30 mouse cellular contexts compared by ENCODE assay signal in the genomic region with DNA sequence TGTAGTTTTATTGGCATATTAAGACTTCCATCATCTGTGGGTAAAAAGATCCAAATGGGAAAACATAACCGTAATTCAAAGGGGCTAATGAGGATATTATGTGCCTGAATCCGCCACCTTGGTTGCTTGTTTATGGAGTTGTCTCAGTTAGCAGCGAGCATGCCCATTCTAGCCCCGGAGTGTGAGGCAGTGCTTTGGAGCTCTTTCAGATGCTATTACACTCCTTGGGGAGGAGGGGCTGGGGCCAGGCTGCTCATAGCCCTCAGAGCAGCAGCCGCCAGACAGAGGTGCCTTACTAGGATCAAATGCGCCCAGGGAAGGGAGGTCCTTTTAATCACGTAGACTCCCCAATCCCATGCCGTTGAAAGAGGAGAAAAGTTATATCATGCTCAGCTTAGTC.
DNase-seq lines count a peak whose midpoint lies in the region; ATAC-seq lines count a peak whose summit lies in the region.
"Had no signal": no experiment of that assay in that cellular context is flagged by ENCODE, and none has a peak within 500 bp of the region (broad histone marks: within the 10 kb centered on the region; RNA-seq: fewer than 3 reads in every experiment).

No protein-coding gene starts in this region.

- no peaks in the 10 kb centered on the region for H3K9me3 ChIP-seq in forebrain, embryonic 14.5 days (replicated peaks; ENCODE audit: control insufficient read depth, low read length)
- H3K9me3 ChIP-seq in forebrain, embryonic 11.5 days (ENCODE audit: control insufficient read depth, low read length), result no peaks in the 10 kb centered on the region
- no peaks in the 10 kb centered on the region for H3K9me3 ChIP-seq in limb, embryonic 11.5 days (ENCODE audit: control insufficient read depth, low read length)
- H3K9me3 ChIP-seq: forebrain, embryonic 15.5 days; heart, embryonic 13.5 days; hindbrain, embryonic 15.5 days; midbrain, embryonic 10.5 days; midbrain, embryonic 15.5 days had no signal

- no peaks in the 10 kb centered on the region; the same call in 1 of the 2 replicates for H3K4me1 ChIP-seq in forebrain, embryonic 14.5 days (ENCODE audit: control insufficient read depth, insufficient read depth, low read length)
- H3K4me1 ChIP-seq in forebrain, embryonic 11.5 days (replicated peaks; ENCODE audit: control insufficient read depth, insufficient read depth, low read length), result 0 out of 2 replicates have a peak, but pooled peaks cover 2% of the 10 kb centered on the region
- H3K4me1 ChIP-seq in limb, embryonic 11.5 days (ENCODE audit: control insufficient read depth, insufficient read depth, low read length), result peaks cover 9% of the 10 kb centered on the region
- H3K4me1 ChIP-seq: heart, embryonic 13.5 days; hindbrain, embryonic 15.5 days; midbrain, embryonic 10.5 days; midbrain, embryonic 15.5 days had no signal

- peak; percentile 42 for DNase-seq in forebrain, embryonic 14.5 days (ENCODE audit: low spot score)
- DNase-seq in forebrain, embryonic 11.5 days (ENCODE audit: low spot score), result no peak
- DNase-seq in ZHBTc4 (ENCODE audit: low read depth, low spot score), result peak; percentile 45
- peak; percentile 55 for DNase-seq in limb, embryonic 11.5 days (ENCODE audit: low spot score)
- DNase-seq in layer of hippocampus, postnatal 14 days (ENCODE audit: low spot score in 2 of 2), result no peak
- DNase-seq in heart, adult 11 months, result no peak
- no peak for DNase-seq in cerebellum, postnatal 14 days
- DNase-seq: adrenal gland, adult 2 months; adrenal gland, postnatal 36 days; cerebellum, adult 2 months; cerebellum, postnatal 25 days; gastrocnemius, adult 2 months; gastrocnemius, postnatal 36 days; heart, postnatal 10 days; kidney, adult 11 months; kidney, postnatal 14 days; layer of hippocampus, adult 9-11 months; liver; lung, embryonic 14.5 days; retina, postnatal 1 day; right cerebral cortex, postnatal 14 days; thymus, postnatal 25 days had no signal

- H3K27me3 ChIP-seq in forebrain, embryonic 14.5 days (replicated peaks; ENCODE audit: control insufficient read depth, insufficient read depth, low read length), result peaks cover 3% of the 10 kb centered on the region; the same call in 1 of the 2 replicates
- no peaks in the 10 kb centered on the region for H3K27me3 ChIP-seq in forebrain, embryonic 11.5 days (ENCODE audit: control insufficient read depth, insufficient read depth, low read length)
- H3K27me3 ChIP-seq in limb, embryonic 11.5 days (ENCODE audit: control insufficient read depth, insufficient read depth, low read length), result 0 out of 2 replicates have a peak, but pooled peaks cover 3% of the 10 kb centered on the region
- H3K27me3 ChIP-seq: heart, embryonic 13.5 days; hindbrain, embryonic 15.5 days had no signal

- no peak overlapping the region for H3K4me2 ChIP-seq in forebrain, embryonic 14.5 days (ENCODE audit: low read length)
- no peak overlapping the region for H3K4me2 ChIP-seq in forebrain, embryonic 11.5 days (ENCODE audit: low read depth, low read length, severe bottlenecking)
- no peak overlapping the region for H3K4me2 ChIP-seq in limb, embryonic 11.5 days (ENCODE audit: low read depth, severe bottlenecking)
- H3K4me2 ChIP-seq: forebrain, embryonic 15.5 days; heart, embryonic 13.5 days; hindbrain, embryonic 15.5 days; lung, embryonic 14.5 days; midbrain, embryonic 15.5 days had no signal

- 31% methylated on average over 8 of the region's 8 CpGs for WGBS in forebrain, embryonic 14.5 days
- 57% methylated on average over 8 of the region's 8 CpGs for WGBS in forebrain, embryonic 11.5 days
- WGBS in limb, embryonic 11.5 days, result 14% methylated on average over 8 of the region's 8 CpGs

- no peaks in the 10 kb centered on the region for H3K36me3 ChIP-seq in forebrain, embryonic 14.5 days (ENCODE audit: control insufficient read depth, insufficient read depth, low read length)
- no peaks in the 10 kb centered on the region for H3K36me3 ChIP-seq in forebrain, embryonic 11.5 days (ENCODE audit: control insufficient read depth, insufficient read depth, low read length)
- H3K36me3 ChIP-seq in limb, embryonic 11.5 days (ENCODE audit: control insufficient read depth, insufficient read depth, low read length), result no peaks in the 10 kb centered on the region
- H3K36me3 ChIP-seq: forebrain, embryonic 15.5 days; heart, embryonic 13.5 days; hindbrain, embryonic 15.5 days; midbrain, embryonic 10.5 days; midbrain, embryonic 15.5 days had no signal

- H3K27ac ChIP-seq in forebrain, embryonic 14.5 days (ENCODE audit: low read depth, low read length), result no peak overlapping the region
- no peak overlapping the region for H3K27ac ChIP-seq in forebrain, embryonic 11.5 days (ENCODE audit: low read depth, low read length)
- no peak overlapping the region for H3K27ac ChIP-seq in limb, embryonic 11.5 days (replicated peaks; ENCODE audit: low read depth, low read length)
- H3K27ac ChIP-seq: forebrain, embryonic 15.5 days; gastrocnemius, adult 2 months; heart, embryonic 13.5 days; hindbrain, embryonic 15.5 days; liver, embryonic 14.5 days; midbrain, embryonic 10.5 days; midbrain, embryonic 15.5 days had no signal

- ATAC-seq in forebrain, embryonic 14.5 days, result 0 out of 2 replicates have a peak, but pooled peaks have one; percentile 32
- ATAC-seq in forebrain, embryonic 11.5 days (replicated peaks; ENCODE audit: low FRiP score), result no peak
- ATAC-seq in limb, embryonic 11.5 days (ENCODE audit: insufficient number of reproducible peaks, low FRiP score, low TSS enrichment, low read depth), result no peak
- ATAC-seq: activated CD4-positive, CD25-positive, alpha-beta regulatory T cell, adult 4 months; forebrain, embryonic 15.5 days; inflammation-experienced regulatory T-cells, adult 6 months; midbrain, embryonic 15.5 days had no signal

- no peak overlapping the region for H3K9ac ChIP-seq in forebrain, embryonic 14.5 days (ENCODE audit: low read length)
- H3K9ac ChIP-seq in forebrain, embryonic 11.5 days (ENCODE audit: low read length), result no peak overlapping the region
- no peak overlapping the region for H3K9ac ChIP-seq in limb, embryonic 11.5 days (ENCODE audit: low read length)
- H3K9ac ChIP-seq: forebrain, embryonic 15.5 days; heart, embryonic 13.5 days; hindbrain, embryonic 15.5 days; liver, embryonic 14.5 days; lung, embryonic 14.5 days; midbrain, embryonic 15.5 days had no signal

- H3K4me3 ChIP-seq in forebrain, embryonic 14.5 days (ENCODE audit: low read depth, low read length), result no peak overlapping the region
- H3K4me3 ChIP-seq in forebrain, embryonic 11.5 days (ENCODE audit: low read depth, low read length), result no peak overlapping the region
- no peak overlapping the region for H3K4me3 ChIP-seq in limb, embryonic 11.5 days (ENCODE audit: low read depth, low read length)
- H3K4me3 ChIP-seq: forebrain, embryonic 15.5 days; gastrocnemius, adult 2 months; heart, embryonic 13.5 days; hindbrain, embryonic 15.5 days; midbrain, embryonic 10.5 days; midbrain, embryonic 15.5 days had no signal

Comparison
In these comparisons a context has a peak if more than half of its experiments do, and no peak if none do; other contexts are left out.
1. DNase-seq: peak in forebrain, embryonic 14.5 days (single experiment), ZHBTc4 (single experiment) and limb, embryonic 11.5 days (single experiment); none in forebrain, embryonic 11.5 days (single experiment), layer of hippocampus, postnatal 14 days (0 of 2), heart, adult 11 months (single experiment) and cerebellum, postnatal 14 days (0 of 2).